8 mouse cellular contexts compared by ENCODE assay signal in genomic region chrX:20920844-20921364, GRCm38 (mm10). TPM values are rescaled to one million over a fixed set of nuclear protein-coding genes. Genes with fewer than 3 reads are reported as not detected.
A peak's percentile ranks its signal among the peaks of the same experiment; 100 is the strongest.
DNase-seq lines count a peak whose midpoint lies in the region; ATAC-seq and TF ChIP-seq lines count a peak whose summit lies in the region.

Syn1 (minus strand) TSS chrX:20921004.

- no peak for TF ChIP-seq CTCF in CH12.LX (conservative IDR thresholded peaks at IDR 0.05 in 1 of 2, IDR thresholded peaks at IDR 0.05 in 1 of 2; ENCODE audit: low read depth in 2 of 2, low read length in 2 of 2)
- no peak for TF ChIP-seq CTCF in liver, postnatal 0 days (IDR thresholded peaks at IDR 0.05; ENCODE audit: low read depth)

- H3K27ac ChIP-seq in CH12.LX (ENCODE audit: insufficient read depth, low read depth) = no peak within 1 kb of the TSS
- peak within 1 kb of the TSS; percentile 79 for H3K27ac ChIP-seq in forebrain, embryonic 15.5 days (replicated peaks)
- no peak within 1 kb of the TSS for H3K27ac ChIP-seq in liver, postnatal 0 days (ENCODE audit: low read depth)
- peak within 1 kb of the TSS; percentile 83 for H3K27ac ChIP-seq in neural tube, embryonic 13.5 days (replicated peaks)

- intact Hi-C loops in heart, postnatal 25 days (cut with DNase I) = loop anchor here (5.0 kb wide), 2 partner anchors 49 to 89 kb away; partner anchors contain the start of gene Timp1

- no peaks in the 10 kb centered on the region for H3K79me2 ChIP-seq in CH12.LX (replicated peaks; ENCODE audit: control insufficient read depth, extremely low read depth, insufficient read depth, poor library complexity, severe bottlenecking)

- ATAC-seq in forebrain, embryonic 15.5 days (replicated peaks) = peak; percentile 98
- peak; percentile 90 for ATAC-seq in liver, postnatal 0 days
- peak; percentile 97 for ATAC-seq in neural tube, embryonic 13.5 days (ENCODE audit: low read depth)

- H3K27me3 ChIP-seq in CH12.LX (replicated peaks) = peaks cover 14% of the 10 kb centered on the region
- no peaks in the 10 kb centered on the region for H3K27me3 ChIP-seq in forebrain, embryonic 15.5 days
- peaks cover 24% of the 10 kb centered on the region for H3K27me3 ChIP-seq in liver, postnatal 0 days (ENCODE audit: insufficient read depth, low read length)
- H3K27me3 ChIP-seq in neural tube, embryonic 13.5 days = no peaks in the 10 kb centered on the region

- H3K4me2 ChIP-seq in CH12.LX (ENCODE audit: insufficient read depth, low read depth, poor library complexity, severe bottlenecking) = peak within 1 kb of the TSS; percentile 67
- peak within 1 kb of the TSS; percentile 60 for H3K4me2 ChIP-seq in forebrain, embryonic 15.5 days (replicated peaks)
- peak within 1 kb of the TSS; percentile 69 for H3K4me2 ChIP-seq in liver, postnatal 0 days (ENCODE audit: low read depth, low read length)
- peak within 1 kb of the TSS; percentile 59 for H3K4me2 ChIP-seq in neural tube, embryonic 13.5 days

- 13% methylated on average over 28 of the region's 44 CpGs for WGBS in forebrain, embryonic 15.5 days
- WGBS in liver, postnatal 0 days (ENCODE audit: insufficient replicate concordance) = 17% methylated on average over 18 of the region's 44 CpGs
- WGBS in neural tube, embryonic 13.5 days = 16% methylated on average over 37 of the region's 44 CpGs

- no peak for TF ChIP-seq POLR2A in CH12.LX (IDR thresholded peaks at IDR 0.05; ENCODE audit: low read depth, low read length)

- TF ChIP-seq RAD21 in CH12.LX (IDR thresholded peaks at IDR 0.05; ENCODE audit: low read depth, low read length) = no peak

- DNase-seq in CH12.LX (ENCODE audit: extremely low read depth) = peak; percentile 78
- peak; percentile 11 for DNase-seq in c-Kit-positive CD71-positive TER-119-positive erythroid progenitor cells, embryonic 14.5 days (ENCODE audit: low spot score)
- DNase-seq in heart, postnatal 25 days (ENCODE audit: low spot score) = peak; percentile 42
- DNase-seq in layer of hippocampus, adult 11-12 months (ENCODE audit: low spot score) = peak; percentile 79
- peak; percentile 70 for DNase-seq in liver, postnatal 0 days
- peak; percentile 83 for DNase-seq in telencephalon, adult 2 months (ENCODE audit: low read depth, low spot score)

- in situ Hi-C loops in CH12.LX (cut with MboI; ENCODE audit: low pct_ligation_motif_present, low pct_unique_long_range_greater_than_20kb, low sequenced_read_pairs) = no loop called here

- H3K9me3 ChIP-seq in CH12.LX (replicated peaks; ENCODE audit: low read length) = no peaks in the 10 kb centered on the region
- H3K9me3 ChIP-seq in forebrain, embryonic 15.5 days = no peaks in the 10 kb centered on the region
- no peaks in the 10 kb centered on the region for H3K9me3 ChIP-seq in liver, postnatal 0 days (ENCODE audit: low read length)
- H3K9me3 ChIP-seq in neural tube, embryonic 13.5 days = no peaks in the 10 kb centered on the region

- dilution Hi-C loops in CH12.LX (cut with MboI; ENCODE audit: extremely low pct_ligation_motif_present, extremely low pct_unique_long_range_greater_than_20kb, low sequenced_read_pairs) = no loop called here

- H3K4me1 ChIP-seq in CH12.LX (ENCODE audit: control insufficient read depth in 1 of 2, insufficient read depth in 2 of 2) = no peaks in the 10 kb centered on the region; a peak in 1 of 4 replicates
- peaks cover 10% of the 10 kb centered on the region; the same call in 1 of the 2 replicates for H3K4me1 ChIP-seq in forebrain, embryonic 15.5 days
- 0 out of 2 replicates have a peak, but pooled peaks cover 4% of the 10 kb centered on the region for H3K4me1 ChIP-seq in liver, postnatal 0 days (ENCODE audit: insufficient read depth)
- peaks cover 18% of the 10 kb centered on the region for H3K4me1 ChIP-seq in neural tube, embryonic 13.5 days (replicated peaks)

- no peak for TF ChIP-seq EP300 in CH12.LX (IDR thresholded peaks at IDR 0.05; ENCODE audit: low read length)
- TF ChIP-seq EP300 in liver, postnatal 0 days (IDR thresholded peaks at IDR 0.05; ENCODE audit: low read depth) = no peak

- H3K4me3 ChIP-seq in CH12.LX (replicated peaks in 1 of 3; ENCODE audit: low read depth in 2 of 3, low read length in 2 of 3, poor library complexity in 1 of 3) = peak within 1 kb of the TSS in 2 of 3 experiments; percentile 32 to 64
- H3K4me3 ChIP-seq in forebrain, embryonic 15.5 days = peak within 1 kb of the TSS; percentile 64
- peak within 1 kb of the TSS; percentile 40 for H3K4me3 ChIP-seq in liver, postnatal 0 days (ENCODE audit: low read depth, low read length)
- H3K4me3 ChIP-seq in neural tube, embryonic 13.5 days = peak within 1 kb of the TSS; percentile 56

- H3K36me3 ChIP-seq in CH12.LX (replicated peaks in 1 of 2; ENCODE audit: control insufficient read depth in 1 of 2, insufficient read depth in 1 of 2, low read length in 1 of 2) = peaks cover 0 to 8% of the 10 kb centered on the region in 2 experiments
- H3K36me3 ChIP-seq in forebrain, embryonic 15.5 days = no peaks in the 10 kb centered on the region
- no peaks in the 10 kb centered on the region for H3K36me3 ChIP-seq in liver, postnatal 0 days (replicated peaks; ENCODE audit: insufficient read depth, low read length)
- H3K36me3 ChIP-seq in neural tube, embryonic 13.5 days = 0 out of 2 replicates have a peak, but pooled peaks cover 6% of the 10 kb centered on the region

- H3K9ac ChIP-seq in CH12.LX (ENCODE audit: insufficient read depth, low read depth) = peak within 1 kb of the TSS; percentile 6; the same call in 1 of the 2 replicates
- H3K9ac ChIP-seq in forebrain, embryonic 15.5 days (replicated peaks) = peak within 1 kb of the TSS; percentile 59
- no peak within 1 kb of the TSS for H3K9ac ChIP-seq in liver, postnatal 0 days (replicated peaks)
- peak within 1 kb of the TSS; percentile 81 for H3K9ac ChIP-seq in neural tube, embryonic 13.5 days

TF ChIP-seq in CH12.LX, 34 proteins besides CTCF, POLR2A, EP300 and RAD21:
- TF ChIP-seq MAFK (IDR thresholded peaks at IDR 0.05; ENCODE audit: insufficient replicate concordance, low read length) = no peak
- TF ChIP-seq TCF12 (IDR thresholded peaks at IDR 0.05; ENCODE audit: low read depth, low read length) = no peak
- TF ChIP-seq CHD2 (IDR thresholded peaks at IDR 0.05; ENCODE audit: low read length) = peak; percentile 92
- TF ChIP-seq CHD1 (IDR thresholded peaks at IDR 0.05; ENCODE audit: low read depth, low read length) = peak; percentile 87; the same call in 1 of the 2 replicates
- 0 out of 2 replicates have a peak, but pooled peaks have one; percentile 8 for TF ChIP-seq IRF4 (IDR thresholded peaks at IDR 0.05; ENCODE audit: low read depth, low read length)
- TF ChIP-seq MYC (IDR thresholded peaks at IDR 0.05; ENCODE audit: low read depth, low read length) = no peak
- no peak for TF ChIP-seq JUN (IDR thresholded peaks at IDR 0.05; ENCODE audit: insufficient read depth, low read depth, low read length)
- no peak for TF ChIP-seq MAZ (IDR thresholded peaks at IDR 0.05; ENCODE audit: low read depth, low read length)
- TF ChIP-seq ELF1 (IDR thresholded peaks at IDR 0.05; ENCODE audit: low read depth, low read length) = no peak; the same call in 1 of the 2 replicates
- TF ChIP-seq ZKSCAN1 (IDR thresholded peaks at IDR 0.05; ENCODE audit: borderline replicate concordance, low read depth, low read length) = no peak
- TF ChIP-seq USF1 (IDR thresholded peaks at IDR 0.05; ENCODE audit: low read depth, low read length) = no peak
- peak; percentile 89 for TF ChIP-seq NRF1 (IDR thresholded peaks at IDR 0.05; ENCODE audit: low read depth, low read length)

RNA-seq across cellular contexts. Expression of gene Syn1, which starts in this region (rescaled TPM):
- total RNA-seq in CH12.LX (2012; rRNA removed) = 0.17 and 0.38 TPM in 2 replicates
- 0.08 TPM in 1 of 2 replicates, not detected in the other for total RNA-seq in CH12.LX (2014; rRNA removed)
- polyA plus RNA-seq in CH12.LX (2012; ENCODE audit: insufficient read length, low read depth) = 0.42 and 0.51 TPM in 2 replicates
- polyA plus RNA-seq in forebrain, embryonic 15.5 days (2015; fragmentation: Nextera tagmentation; extraction: Ambion mirVana) = 31.9 and 35.8 TPM in 2 replicates
- under 1 TPM; 0.36 to 0.39 TPM for total RNA-seq in heart, postnatal 25 days (2021)
- 0.05 TPM in 1 of 2 replicates, not detected in the other for polyA plus RNA-seq in liver, postnatal 0 days (2015; fragmentation: Nextera tagmentation; extraction: Ambion mirVana)
- polyA plus RNA-seq in neural tube, embryonic 13.5 days (2015; fragmentation: Nextera tagmentation; extraction: Ambion mirVana) = 62.2 and 65.0 TPM in 2 replicates

Comparison
In these comparisons a context has a peak if more than half of its experiments do, and no peak if none do; other contexts are left out.
1. RNA of gene Syn1 (polyA plus RNA-seq): 62.2 to 65.0 TPM in neural tube, embryonic 13.5 days and 31.9 to 35.8 TPM in forebrain, embryonic 15.5 days; 0.42 to 0.51 TPM in CH12.LX and 0.05 TPM in liver, postnatal 0 days; every median in the first group is over 10 times any median in the second.
2. Peak in DNase-seq, H3K4me3 ChIP-seq, H3K9ac ChIP-seq and H3K4me2 ChIP-seq in CH12.LX; RNA of the gene not detected or under 1 TPM.
3. Peak in DNase-seq in heart, postnatal 25 days; RNA of the gene not detected or under 1 TPM.
4. Peak in DNase-seq, ATAC-seq, H3K4me3 ChIP-seq and H3K4me2 ChIP-seq in liver, postnatal 0 days; RNA of the gene not detected or under 1 TPM.
5. DNase-seq: peak in every context shown above with its lines; median percentile 83 in telencephalon, adult 2 months; 79 in layer of hippocampus, adult 11-12 months; 78 in CH12.LX; 70 in liver, postnatal 0 days; 42 in heart, postnatal 25 days; 11 in c-Kit-positive CD71-positive TER-119-positive erythroid progenitor cells, embryonic 14.5 days.
6. H3K27ac ChIP-seq: peak in forebrain, embryonic 15.5 days (single experiment) and neural tube, embryonic 13.5 days (single experiment); none in CH12.LX (single experiment) and liver, postnatal 0 days (single experiment).
7. Peak in every context shown above with its lines, with median percentiles within 50 percentile points of each other: H3K4me2 ChIP-seq, H3K4me3 ChIP-seq and ATAC-seq.